Mouse (Mus musculus): ENCODE results near the gene Ceacam5. TPM values are rescaled to one million over a fixed set of nuclear protein-coding genes. Genes with fewer than 3 reads are reported as not detected.

Gene Ceacam5
- polyA plus RNA-seq (2012; ENCODE audit: insufficient read depth, low replicate concordance), result not detected in 2 replicates

- no peaks in the 10 kb centered on the region for H3K4me1 ChIP-seq
- peaks cover 16% of the 10 kb centered on the region; the same call in 1 of the 2 replicates for H3K9me3 ChIP-seq
- no peak within 1 kb of the TSS for H3K4me3 ChIP-seq (replicated peaks)
- no peaks in the 10 kb centered on the region for H3K27me3 ChIP-seq (replicated peaks)
- no peaks in the 10 kb centered on the region for H3K36me3 ChIP-seq (replicated peaks; ENCODE audit: low read length)
- no peak for TF ChIP-seq FLI1 (IDR thresholded peaks at IDR 0.05; ENCODE audit: low read length)
- no peak for TF ChIP-seq GATA1 (IDR thresholded peaks at IDR 0.05; ENCODE audit: borderline replicate concordance, low read length)
These were observed at the start of gene Ceacam5 for GRCm38 (mm10) chr7:17712938-17713337. TSS of gene Ceacam5 (plus strand) at chr7:17713238.

Other genes starting within 250 kb of the Ceacam5 start
- not detected in 2 replicates for gene Ceacam14, start 99.4 kb downstream of the Ceacam5 start, polyA plus RNA-seq (2012; ENCODE audit: insufficient read depth, low replicate concordance)
- gene Gm5155, start 158.5 kb downstream of the Ceacam5 start, polyA plus RNA-seq (2012; ENCODE audit: insufficient read depth, low replicate concordance), result not detected in 2 replicates